Mouse (Mus musculus) right cerebral cortex, postnatal 10 days (tissue): ENCODE data around the gene Tgm7.
"Not testable (repeated sequence)": the region's sequence is repeated elsewhere in the genome, so short reads cannot be mapped to it uniquely, and the experiment has no call there.

Experiments used
- DNase-seq, 2 experiments: peaks; one replicate each; pipeline ENCODE4 v3.0.0; 2021; ENCODE audit warnings: low spot score in 2 of 2

The Tgm7 gene

DNA sequence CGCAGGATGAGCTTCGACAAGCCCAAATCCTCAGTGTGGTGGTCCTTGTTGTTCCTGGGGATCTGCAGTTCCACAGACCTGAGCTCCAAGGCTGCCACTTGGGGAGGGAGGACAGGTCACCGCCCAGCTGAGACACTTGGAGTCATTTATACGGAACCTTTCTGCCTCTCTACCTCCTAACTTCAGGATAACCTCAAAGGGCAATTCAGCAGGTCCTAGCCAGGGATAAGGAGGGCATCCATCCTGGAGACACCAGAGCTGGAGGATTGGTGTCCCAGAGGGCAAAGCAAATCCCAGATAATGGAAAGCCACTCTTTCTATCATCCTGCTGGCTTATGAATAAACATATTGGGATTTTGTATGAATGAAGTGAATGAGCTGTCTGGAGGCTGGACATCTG is at the start of gene Tgm7:
Gene Tgm7, minus strand, starts transcription at position 101 of the 400 bp plus-strand sequence.
- no peak for DNase-seq

GRCm38 (mm10) chr2:121153100-121153499 is 43.5 kb upstream of the Tgm7 start:
- DNase-seq: no peak

GRCm38 (mm10) chr2:121149679-121150078 is 40.1 kb upstream of the Tgm7 start:
- DNase-seq: no peak

GRCm38 (mm10) chr2:121142415-121142814 is 32.8 kb upstream of the Tgm7 start:
- DNase-seq: no peak

GRCm38 (mm10) chr2:121141216-121142035 is 31.8 kb upstream of the Tgm7 start:
- DNase-seq: no peak

DNA sequence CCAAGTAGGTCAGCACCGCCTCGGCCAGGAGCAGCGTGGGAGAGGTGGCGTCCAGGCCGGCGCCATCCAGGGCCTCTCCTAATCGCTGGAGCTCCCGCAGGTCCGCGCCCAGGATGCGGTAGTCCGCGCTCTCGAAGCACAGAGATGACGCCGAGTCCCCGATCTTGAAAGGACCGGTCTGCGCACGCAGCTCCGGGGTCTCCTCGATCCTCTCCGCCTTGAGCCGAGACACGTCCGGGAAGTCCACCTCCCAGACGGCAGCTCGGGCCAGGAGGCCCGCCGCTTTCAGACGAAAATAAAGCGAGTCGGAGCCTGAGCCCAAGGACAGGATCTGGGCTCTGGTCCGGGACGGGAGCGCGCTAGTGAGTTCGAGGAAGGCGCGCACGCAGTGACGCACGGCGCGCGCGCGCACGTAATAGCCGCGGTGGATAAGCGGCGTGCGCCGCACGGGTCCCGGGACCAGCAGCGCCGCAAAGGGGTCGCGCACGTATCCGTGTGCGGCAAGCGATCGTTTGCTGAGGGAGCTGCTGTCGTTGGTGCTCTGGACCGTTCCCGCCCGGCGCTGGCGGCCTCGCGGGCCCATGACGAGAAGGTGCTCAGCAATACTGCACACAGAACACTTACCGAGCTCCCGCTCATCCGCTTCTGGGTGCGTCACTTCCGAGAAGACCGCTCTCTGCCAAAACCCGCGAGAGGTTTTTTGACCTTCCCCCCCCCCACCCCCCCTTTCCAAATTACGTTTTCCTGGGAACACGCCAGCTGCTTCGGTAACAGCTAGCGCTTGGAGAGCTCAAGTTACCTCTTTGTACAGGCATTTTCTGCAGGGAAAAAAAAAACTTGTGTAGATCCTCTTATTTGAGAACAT is 30.7 kb upstream of the Tgm7 start, which contains the start of the genes Adal and Lcmt2:
Gene Adal, plus strand, starts transcription at position 411 of the 865 bp plus-strand sequence.
Gene Lcmt2, minus strand, starts transcription at position 636 of the 865 bp plus-strand sequence.
- DNase-seq: peak; percentile 94

GRCm38 (mm10) chr2:121139266-121140017 is 29.8 kb upstream of the Tgm7 start:
- DNase-seq: peak; percentile 27 to 46

GRCm38 (mm10) chr2:121137371-121137770 is 27.8 kb upstream of the Tgm7 start:
- DNase-seq: no peak

GRCm38 (mm10) chr2:121132822-121133221 is 23.2 kb upstream of the Tgm7 start:
- DNase-seq: no peak

GRCm38 (mm10) chr2:121128865-121129620 is 19.4 kb upstream of the Tgm7 start:
- no peak for DNase-seq

DNA sequence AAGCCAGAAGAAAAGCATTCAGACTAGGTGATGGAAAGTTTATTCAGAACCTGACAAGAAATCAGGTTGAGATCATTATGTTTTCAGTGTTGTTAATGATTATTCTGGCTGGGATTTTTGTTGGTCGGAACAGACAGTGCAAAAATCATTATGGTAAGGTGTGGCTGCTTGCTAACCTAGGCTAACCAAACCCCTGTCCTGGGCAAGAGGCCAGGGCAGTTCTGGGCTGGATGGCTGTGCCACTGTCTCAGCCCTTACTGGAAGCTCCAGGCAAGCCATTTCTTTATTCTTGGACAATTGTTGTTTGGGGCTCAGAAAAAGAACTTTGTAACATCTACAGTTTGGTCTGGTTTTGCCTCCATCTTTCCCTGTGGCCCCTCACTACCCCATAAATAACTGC is 17.9 kb upstream of the Tgm7 start:
- no peak for DNase-seq

DNA sequence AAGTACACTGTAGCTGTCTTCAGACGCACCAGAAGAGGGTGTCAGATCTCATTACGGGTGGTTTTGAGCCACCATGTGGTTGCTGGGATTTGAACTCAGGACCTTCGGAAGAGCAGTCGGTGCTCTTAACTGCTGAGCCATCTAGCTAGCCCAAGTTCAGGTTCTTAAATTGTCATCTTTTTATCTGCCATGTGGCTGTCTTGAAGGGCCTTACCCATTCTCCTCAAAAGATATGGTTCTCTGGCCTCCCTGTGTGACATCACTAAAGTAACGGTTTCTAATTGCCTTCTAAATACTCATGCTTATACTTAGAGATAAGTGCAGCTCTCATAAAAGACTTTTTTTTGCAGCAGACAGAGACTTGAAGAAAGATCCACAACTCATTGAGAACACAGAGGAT is 16.7 kb upstream of the Tgm7 start:
- not testable (repeated sequence) for DNase-seq

- no peak for DNase-seq
Observed at GRCm38 (mm10) chr2:121119260-121119659, 9.7 kb upstream of the Tgm7 start.

- DNase-seq: no peak
Observed at GRCm38 (mm10) chr2:121115418-121115817, 5.8 kb upstream of the Tgm7 start.

- DNase-seq: no peak
Observed at GRCm38 (mm10) chr2:121105940-121106339, 3.7 kb downstream of the Tgm7 start.

- peak; percentile 79 to 84 for DNase-seq
Observed at GRCm38 (mm10) chr2:121102051-121102450, 7.5 kb downstream of the Tgm7 start.

GRCm38 (mm10) chr2:121089751-121090150 is 19.8 kb downstream of the Tgm7 start:
- no peak for DNase-seq

DNA sequence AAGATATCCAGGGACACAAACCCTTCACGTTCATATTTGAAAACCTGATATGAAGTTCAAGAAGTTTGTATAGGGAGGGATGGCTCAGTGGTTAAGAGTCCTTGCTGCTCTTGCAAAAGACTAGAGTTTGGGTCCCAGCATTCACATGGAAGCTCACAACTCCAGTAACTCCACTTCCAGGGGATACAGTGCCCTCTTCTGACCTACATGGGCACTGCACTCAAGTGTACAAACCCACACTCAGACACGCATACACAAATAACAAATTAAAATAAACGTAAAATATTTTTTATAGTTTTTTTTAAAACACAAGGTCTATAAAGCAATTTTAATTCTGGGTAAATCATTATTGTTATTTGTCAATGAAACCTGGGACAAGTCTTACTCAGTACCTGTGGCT is 21.1 kb downstream of the Tgm7 start:
- no peak for DNase-seq

GRCm38 (mm10) chr2:121085480-121086185 is 24.0 kb downstream of the Tgm7 start, which contains the start of gene Tgm5:
Gene Tgm5, minus strand, starts transcription at chr2:121085841.
- no peak for DNase-seq

DNA sequence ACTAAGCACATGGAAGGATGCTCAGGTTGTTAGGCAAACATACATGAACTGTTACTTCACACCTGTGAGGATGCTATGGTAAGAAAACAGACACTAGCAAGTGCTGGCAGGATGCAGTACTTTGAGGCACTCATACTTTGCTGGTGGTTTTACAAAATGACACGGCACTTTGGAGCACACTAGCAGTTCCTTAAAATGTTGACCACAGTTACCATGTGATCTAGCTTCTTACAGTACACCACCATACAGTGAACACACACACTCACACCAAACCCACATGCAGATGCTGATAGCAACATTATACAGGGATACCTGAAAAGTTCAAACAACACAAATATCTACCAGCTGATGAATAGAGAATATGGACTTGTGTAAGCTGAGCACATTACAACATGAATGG is 27.0 kb downstream of the Tgm7 start:
- DNase-seq: no peak
